Mouse (Mus musculus) limb, embryonic 14.5 days (tissue): ENCODE measurements around the gene Mfng. TPM values are rescaled to one million over a fixed set of nuclear protein-coding genes. Genes with fewer than 3 reads are reported as not detected.

Source experiments
- ATAC-seq: fragments of 200-750 bp; cut with Nextera tagmentation; 2 replicates; pipeline ENCODE4 v1.8.0; 2017; ENCODE audit warnings: low read depth, moderate number of reproducible peaks, moderate TSS enrichment; ENCODE audit not compliant: low FRiP score
- DNase-seq: peaks from one replicate; pipeline ENCODE4 v3.0.0-alpha.2; 2015; ENCODE audit warnings: low spot score
- H3K27ac ChIP-seq: fragments of 300-500 bp; sonication (generic); replicated peaks from 2 replicates; pipeline ENCODE4 v1.5.1; 2014; ENCODE audit warnings: low read depth, mild to moderate bottlenecking, low read length, moderate library complexity, mixed read lengths
- H3K27me3 ChIP-seq: fragments of 300-500 bp; sonication (generic); 2 replicates; pipeline ENCODE4 v1.6.1; 2014; ENCODE audit warnings: low read length, mixed read lengths; ENCODE audit not compliant: control insufficient read depth, insufficient read depth
- H3K36me3 ChIP-seq: fragments of 300-500 bp; sonication (generic); 2 replicates; pipeline ENCODE4 v1.6.1; 2014; ENCODE audit warnings: mild to moderate bottlenecking, low read length, moderate library complexity, mixed read lengths; ENCODE audit not compliant: control insufficient read depth, insufficient read depth
- H3K4me1 ChIP-seq: fragments of 300-500 bp; sonication (generic); 2 replicates; pipeline ENCODE4 v1.6.1; 2014; ENCODE audit warnings: antibody characterized with exemption, low read length, mixed read lengths; ENCODE audit not compliant: control insufficient read depth, insufficient read depth
- H3K4me2 ChIP-seq: fragments of 300-500 bp; sonication (generic); replicated peaks from 2 replicates; pipeline ENCODE4 v1.6.1; 2014; ENCODE audit warnings: low read depth, mild to moderate bottlenecking, low read length, moderate library complexity; ENCODE audit not compliant: severe bottlenecking
- H3K4me3 ChIP-seq: fragments of 300-500 bp; sonication (generic); replicated peaks from 2 replicates; pipeline ENCODE4 v1.5.1; 2014; ENCODE audit warnings: low read length
- H3K9ac ChIP-seq: fragments of 300-500 bp; sonication (generic); 2 replicates; pipeline ENCODE4 v1.6.1; 2014; ENCODE audit warnings: mild to moderate bottlenecking, low read depth, low read length, moderate library complexity; ENCODE audit not compliant: severe bottlenecking
- H3K9me3 ChIP-seq: fragments of 300-500 bp; sonication (generic); 2 replicates; pipeline ENCODE4 v1.6.1; 2016; ENCODE audit warnings: low read length; ENCODE audit not compliant: control insufficient read depth
- POLR2A ChIP-seq: fragments of 200-500 bp; IDR thresholded peaks from 2 replicates; pipeline ENCODE4 v1.8.0; 2012; ENCODE audit warnings: inconsistent platforms, mild to moderate bottlenecking, moderate library complexity, borderline replicate concordance; ENCODE audit not compliant: insufficient read depth, insufficient read length; ENCODE audit errors: extremely low read depth
- WGBS: fragments of 180-500 bp; shearing (Covaris S2); extraction: QIAGEN DNeasy Blood & Tissue Kit; methylation state at CpG from one replicate; pipeline ENCODE4 v1.1.7; 2014; 5-methylcytosine and 5-hydroxymethylcytosine counted together
- polyA plus RNA-seq, 2 experiments: library from polyadenylated mRNA; depleted of rRNA in 1 of 2; stranded (reverse) in 1 of 2; unstranded in 1 of 2; fragments of >200 nt; fragmentation: Nextera tagmentation in 1 of 2; extraction: Ambion mirVana in 1 of 2; gene quantifications; 2 replicates each; pipeline versions ENCODE4 v1.2.1 to v1.2.3; 2012 to 2014

Gene Mfng
- polyA plus RNA-seq, 2 experiments, result 10.1 to 13.9 TPM

DNA sequence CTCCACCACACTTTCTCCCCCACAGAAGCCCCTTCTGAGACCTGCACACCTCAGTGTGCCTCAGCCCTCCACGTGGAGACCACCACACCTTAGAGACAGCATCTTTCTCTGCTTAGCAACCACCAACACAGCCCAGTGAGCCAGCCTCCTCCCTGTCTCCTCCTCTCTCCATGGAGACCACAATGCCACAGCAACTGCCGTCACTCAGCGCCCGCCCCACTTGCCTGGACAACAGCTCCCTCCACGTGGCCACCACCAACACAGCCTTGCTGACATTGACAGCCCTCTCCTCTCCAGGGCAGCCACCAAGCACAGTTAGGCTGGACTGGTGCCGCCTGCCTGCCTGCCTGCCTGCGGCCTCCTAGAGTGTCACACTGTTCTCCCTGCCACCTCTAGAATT is 63.5 kb downstream of the Mfng start:
- WGBS, result 28% methylated on average over 7 of the region's 7 CpGs
- no peaks in the 10 kb centered on the region for H3K36me3 ChIP-seq
- H3K27ac ChIP-seq, result no peak overlapping the region
- ATAC-seq, result no peak
- no peaks in the 10 kb centered on the region for H3K4me1 ChIP-seq
- H3K9me3 ChIP-seq, result no peaks in the 10 kb centered on the region
- no peak overlapping the region for H3K9ac ChIP-seq
- no peak for TF ChIP-seq POLR2A
- DNase-seq, result no peak
- no peak overlapping the region for H3K4me3 ChIP-seq
- H3K4me2 ChIP-seq, result no peak overlapping the region
- peaks cover 38% of the 10 kb centered on the region for H3K27me3 ChIP-seq

DNA sequence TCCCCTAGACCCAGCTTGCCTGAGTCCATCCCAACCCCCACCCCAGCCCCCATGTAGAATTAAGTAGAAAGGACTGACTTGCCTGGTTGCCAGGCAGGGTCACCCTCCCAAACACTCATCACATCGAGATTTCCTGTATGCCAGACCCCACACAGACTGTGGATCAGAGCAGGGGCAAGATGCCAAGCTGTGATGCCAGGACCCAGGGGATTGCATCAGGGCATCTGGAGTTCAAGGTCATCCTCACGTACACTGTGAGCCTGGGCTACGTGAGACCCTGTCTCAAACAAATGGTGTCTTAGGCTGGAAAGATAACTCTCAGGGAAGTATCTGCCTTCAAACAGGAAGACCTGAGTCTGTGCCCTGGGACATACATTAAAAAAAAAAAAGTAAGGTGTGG is 66.6 kb downstream of the Mfng start:
- H3K36me3 ChIP-seq, result no peaks in the 10 kb centered on the region
- H3K27me3 ChIP-seq, result peaks cover 6% of the 10 kb centered on the region
- no peak for DNase-seq
- ATAC-seq, result no peak
- H3K4me2 ChIP-seq, result no peak overlapping the region
- TF ChIP-seq POLR2A, result no peak
- WGBS, result 67% methylated on average over 3 of the region's 3 CpGs
- no peaks in the 10 kb centered on the region for H3K4me1 ChIP-seq
- H3K4me3 ChIP-seq, result no peak overlapping the region
- H3K9me3 ChIP-seq, result no peaks in the 10 kb centered on the region
- no peak overlapping the region for H3K9ac ChIP-seq
- no peak overlapping the region for H3K27ac ChIP-seq

Other genes starting within 250 kb of the Mfng start
- gene C1qtnf6, start 242.1 kb downstream of the Mfng start, polyA plus RNA-seq (2012; rRNA removed), result 89.1 and 110 TPM in 2 replicates
- 59.6 and 60.1 TPM in 2 replicates for gene C1qtnf6, start 242.1 kb downstream of the Mfng start, polyA plus RNA-seq (2014; fragmentation: Nextera tagmentation; extraction: Ambion mirVana)
- 0.05 and 0.08 TPM in 2 replicates for gene Sstr3, start 228.8 kb downstream of the Mfng start, polyA plus RNA-seq (2012; rRNA removed)
- not detected in 2 replicates for gene Sstr3, start 228.8 kb downstream of the Mfng start, polyA plus RNA-seq (2014; fragmentation: Nextera tagmentation; extraction: Ambion mirVana)
- gene Rac2, start 200.7 kb downstream of the Mfng start, polyA plus RNA-seq (2012; rRNA removed), result 15.9 and 21.9 TPM in 2 replicates
- gene Rac2, start 200.7 kb downstream of the Mfng start, polyA plus RNA-seq (2014; fragmentation: Nextera tagmentation; extraction: Ambion mirVana), result 34.2 and 38.2 TPM in 2 replicates
- 9.0 and 11.4 TPM in 2 replicates for gene Cyth4, start 176.4 kb downstream of the Mfng start, polyA plus RNA-seq (2012; rRNA removed)
- gene Cyth4, start 176.4 kb downstream of the Mfng start, polyA plus RNA-seq (2014; fragmentation: Nextera tagmentation; extraction: Ambion mirVana), result 4.9 and 6.9 TPM in 2 replicates
- 0.19 and 0.24 TPM in 2 replicates for gene Elfn2, start 54.7 kb downstream of the Mfng start, polyA plus RNA-seq (2012; rRNA removed)
- 0.04 TPM in 1 of 2 replicates, not detected in the other for gene Elfn2, start 54.7 kb downstream of the Mfng start, polyA plus RNA-seq (2014; fragmentation: Nextera tagmentation; extraction: Ambion mirVana)
- gene Card10, start 29.6 kb upstream of the Mfng start, polyA plus RNA-seq (2012; rRNA removed), result 9.0 and 12.4 TPM in 2 replicates
- gene Card10, start 29.6 kb upstream of the Mfng start, polyA plus RNA-seq (2014; fragmentation: Nextera tagmentation; extraction: Ambion mirVana), result 4.4 and 5.1 TPM in 2 replicates
- gene Cdc42ep1, start 69.1 kb upstream of the Mfng start, polyA plus RNA-seq (2012; rRNA removed), result 25.2 and 34.3 TPM in 2 replicates
- 23.1 and 24.3 TPM in 2 replicates for gene Cdc42ep1, start 69.1 kb upstream of the Mfng start, polyA plus RNA-seq (2014; fragmentation: Nextera tagmentation; extraction: Ambion mirVana)
- 0.65 and 0.72 TPM in 2 replicates for gene Lgals2, start 82.1 kb upstream of the Mfng start, polyA plus RNA-seq (2012; rRNA removed)
- gene Lgals2, start 82.1 kb upstream of the Mfng start, polyA plus RNA-seq (2014; fragmentation: Nextera tagmentation; extraction: Ambion mirVana), result 0.58 TPM in 1 of 2 replicates, not detected in the other
- gene Gga1, start 103.7 kb upstream of the Mfng start, polyA plus RNA-seq (2012; rRNA removed), result 60.6 and 80.6 TPM in 2 replicates
- 43.6 and 45.0 TPM in 2 replicates for gene Gga1, start 103.7 kb upstream of the Mfng start, polyA plus RNA-seq (2014; fragmentation: Nextera tagmentation; extraction: Ambion mirVana)
- 0.19 and 0.20 TPM in 2 replicates for gene Gm49510, start 126.2 kb upstream of the Mfng start, polyA plus RNA-seq (2012; rRNA removed)
- 0.92 and 1.5 TPM in 2 replicates for gene Gm49510, start 126.2 kb upstream of the Mfng start, polyA plus RNA-seq (2014; fragmentation: Nextera tagmentation; extraction: Ambion mirVana)
- gene Sh3bp1, start 126.3 kb upstream of the Mfng start, polyA plus RNA-seq (2012; rRNA removed), result 127 and 202 TPM in 2 replicates
- gene Sh3bp1, start 126.3 kb upstream of the Mfng start, polyA plus RNA-seq (2014; fragmentation: Nextera tagmentation; extraction: Ambion mirVana), result 51.7 and 54.9 TPM in 2 replicates
- gene Pdxp, start 140.4 kb upstream of the Mfng start, polyA plus RNA-seq (2012; rRNA removed), result 32.5 and 44.4 TPM in 2 replicates
- 20.8 and 21.7 TPM in 2 replicates for gene Pdxp, start 140.4 kb upstream of the Mfng start, polyA plus RNA-seq (2014; fragmentation: Nextera tagmentation; extraction: Ambion mirVana)
- 2,106 and 2,309 TPM in 2 replicates for gene Lgals1, start 153.2 kb upstream of the Mfng start, polyA plus RNA-seq (2012; rRNA removed)
- 2,467 and 2,738 TPM in 2 replicates for gene Lgals1, start 153.2 kb upstream of the Mfng start, polyA plus RNA-seq (2014; fragmentation: Nextera tagmentation; extraction: Ambion mirVana)
- 38.8 and 41.0 TPM in 2 replicates for gene Nol12, start 161.5 kb upstream of the Mfng start, polyA plus RNA-seq (2012; rRNA removed)
- gene Nol12, start 161.5 kb upstream of the Mfng start, polyA plus RNA-seq (2014; fragmentation: Nextera tagmentation; extraction: Ambion mirVana), result 50.6 and 53.1 TPM in 2 replicates
- 64.4 and 72.3 TPM in 2 replicates for gene Triobp, start 174.2 kb upstream of the Mfng start, polyA plus RNA-seq (2012; rRNA removed)
- 44.7 and 46.8 TPM in 2 replicates for gene Triobp, start 174.2 kb upstream of the Mfng start, polyA plus RNA-seq (2014; fragmentation: Nextera tagmentation; extraction: Ambion mirVana)